Mouse (Mus musculus) CH12.LX (cell line): ENCODE measurements around the gene Kcnj9. TPM values are rescaled to one million over a fixed set of nuclear protein-coding genes. Genes with fewer than 3 reads are reported as not detected.

Experiments
- DNase-seq: peaks from one replicate; pipeline ENCODE4 v3.0.0-alpha.2; 2013; ENCODE audit errors: extremely low read depth
- H3K27ac ChIP-seq: 2 replicates; pipeline ENCODE4 v1.5.1; 2012; ENCODE audit warnings: low read depth, mild to moderate bottlenecking, control low read depth, moderate library complexity; ENCODE audit not compliant: insufficient read depth
- H3K27me3 ChIP-seq: replicated peaks from 2 replicates; pipeline ENCODE3; 2012; ENCODE audit warnings: inconsistent platforms
- H3K36me3 ChIP-seq, 2 experiments: replicated peaks in 1 of 2; 2 replicates each; pipeline versions ENCODE3 to v1.6.1; 2012; ENCODE audit warnings: inconsistent platforms in 1 of 2, low read length in 1 of 2, mild to moderate bottlenecking in 1 of 2, mixed read lengths in 1 of 2, moderate library complexity in 1 of 2; ENCODE audit not compliant: control insufficient read depth in 1 of 2, insufficient read depth in 1 of 2
- H3K4me1 ChIP-seq, 2 experiments: 2 replicates each; pipeline ENCODE4 v1.6.1; 2012; ENCODE audit warnings: inconsistent platforms in 1 of 2, moderate library complexity in 1 of 2; ENCODE audit not compliant: insufficient read depth in 2 of 2, control insufficient read depth in 1 of 2
- H3K4me2 ChIP-seq: 2 replicates; pipeline ENCODE4 v1.6.1; 2012; ENCODE audit warnings: low read depth, mild to moderate bottlenecking, control low read depth; ENCODE audit not compliant: poor library complexity, insufficient read depth, severe bottlenecking
- H3K4me3 ChIP-seq, 3 experiments: fragments of 150-350 bp in 1 of 3; sonication (generic) in 1 of 3; replicated peaks in 1 of 3; 2 replicates each; pipeline versions ENCODE3 to v1.5.1; 2011 to 2012; ENCODE audit warnings: low read depth in 2 of 3, low read length in 2 of 3, mild to moderate bottlenecking in 2 of 3, moderate library complexity in 2 of 3, control low read depth in 1 of 3, improper control_type of control experiment in 1 of 3, inconsistent platforms in 1 of 3, mixed read lengths in 1 of 3; ENCODE audit not compliant: poor library complexity in 1 of 3
- H3K79me2 ChIP-seq: replicated peaks from 2 replicates; pipeline ENCODE4 v1.6.1; 2012; ENCODE audit warnings: mild to moderate bottlenecking, moderate library complexity; ENCODE audit not compliant: control insufficient read depth, poor library complexity, insufficient read depth, severe bottlenecking; ENCODE audit errors: extremely low read depth
- H3K9ac ChIP-seq: 2 replicates; pipeline ENCODE4 v1.6.1; 2012; ENCODE audit warnings: low read depth, mild to moderate bottlenecking, control low read depth, moderate library complexity; ENCODE audit not compliant: insufficient read depth
- H3K9me3 ChIP-seq: replicated peaks from 2 replicates; pipeline ENCODE3; 2012; ENCODE audit warnings: low read length, inconsistent platforms, mixed read lengths
- BHLHE40 ChIP-seq: IDR thresholded peaks from 2 replicates; pipeline ENCODE4 v1.6.1; 2011; ENCODE audit warnings: mild to moderate bottlenecking, low read depth, low read length, improper control_type of control experiment
- CHD1 ChIP-seq: IDR thresholded peaks from 2 replicates; pipeline ENCODE4 v1.6.1; 2012; ENCODE audit warnings: low read depth, low read length, improper control_type of control experiment, inconsistent platforms
- CHD2 ChIP-seq: IDR thresholded peaks from 2 replicates; pipeline ENCODE4 v1.6.1; 2011; ENCODE audit warnings: low read length, improper control_type of control experiment
- CTCF ChIP-seq, 2 experiments: IDR thresholded peaks in 1 of 2; conservative IDR thresholded peaks in 1 of 2; 2 replicates each; pipeline ENCODE4 v1.5.1; 2011 to 2012; ENCODE audit warnings: low read depth in 2 of 2, low read length in 2 of 2, improper control_type of control experiment in 1 of 2, inconsistent platforms in 1 of 2, mild to moderate bottlenecking in 1 of 2, moderate library complexity in 1 of 2
- E2F4 ChIP-seq: IDR thresholded peaks from 2 replicates; pipeline ENCODE4 v1.6.1; 2011; ENCODE audit warnings: low read depth, low read length, improper control_type of control experiment; ENCODE audit not compliant: insufficient replicate concordance
- ELF1 ChIP-seq: IDR thresholded peaks from 2 replicates; pipeline ENCODE4 v1.6.1; 2014; ENCODE audit warnings: low read depth, mild to moderate bottlenecking, inconsistent platforms, low read length, improper control_type of control experiment
- ETS1 ChIP-seq: conservative IDR thresholded peaks from 2 replicates; pipeline ENCODE4 v1.6.1; 2012; ENCODE audit warnings: low read depth, mild to moderate bottlenecking, inconsistent platforms, low read length, improper control_type of control experiment, moderate library complexity
- GABPA ChIP-seq: IDR thresholded peaks from 2 replicates; pipeline ENCODE4 v1.6.1; 2012; ENCODE audit warnings: low read depth, low read length, improper control_type of control experiment, inconsistent platforms; ENCODE audit not compliant: insufficient replicate concordance
- HCFC1 ChIP-seq: IDR thresholded peaks from 2 replicates; pipeline ENCODE4 v1.6.1; 2012; ENCODE audit warnings: low read depth, mild to moderate bottlenecking, inconsistent platforms, low read length, improper control_type of control experiment
- IRF4 ChIP-seq: IDR thresholded peaks from 2 replicates; pipeline ENCODE4 v1.6.1; 2014; ENCODE audit warnings: low read depth, mild to moderate bottlenecking, inconsistent platforms, low read length, improper control_type of control experiment
- JUN ChIP-seq: IDR thresholded peaks from 2 replicates; pipeline ENCODE4 v1.6.1; 2011; ENCODE audit warnings: low read depth, mild to moderate bottlenecking, low read length, improper control_type of control experiment, moderate library complexity; ENCODE audit not compliant: insufficient read depth
- KAT2A ChIP-seq: IDR thresholded peaks from 2 replicates; pipeline ENCODE4 v1.6.1; 2012; ENCODE audit warnings: low read length, improper control_type of control experiment, inconsistent platforms; ENCODE audit not compliant: insufficient replicate concordance
- MAX ChIP-seq: IDR thresholded peaks from 2 replicates; pipeline ENCODE4 v1.6.1; 2011; ENCODE audit warnings: low read length, improper control_type of control experiment
- MAZ ChIP-seq: IDR thresholded peaks from 2 replicates; pipeline ENCODE4 v1.6.1; 2012; ENCODE audit warnings: low read depth, mild to moderate bottlenecking, inconsistent platforms, low read length, improper control_type of control experiment, moderate library complexity
- MEF2A ChIP-seq: IDR thresholded peaks from 2 replicates; pipeline ENCODE4 v1.6.1; 2014; ENCODE audit warnings: low read depth, mild to moderate bottlenecking, inconsistent platforms, low read length, improper control_type of control experiment, borderline replicate concordance
- MXI1 ChIP-seq: IDR thresholded peaks from 2 replicates; pipeline ENCODE4 v1.6.1; 2011; ENCODE audit warnings: mild to moderate bottlenecking, low read depth, low read length, improper control_type of control experiment
- MYC ChIP-seq: IDR thresholded peaks from 2 replicates; pipeline ENCODE4 v1.6.1; 2011; ENCODE audit warnings: low read depth, mild to moderate bottlenecking, improper control_type of control experiment, low read length
- NELFE ChIP-seq: IDR thresholded peaks from 2 replicates; pipeline ENCODE4 v1.6.1; 2011; ENCODE audit warnings: low read depth, low read length, improper control_type of control experiment
- POLR2A ChIP-seq: IDR thresholded peaks from 2 replicates; pipeline ENCODE4 v1.6.1; 2011; ENCODE audit warnings: low read depth, mild to moderate bottlenecking, improper control_type of control experiment, low read length
- POLR2AphosphoS2 ChIP-seq: IDR thresholded peaks from 2 replicates; pipeline ENCODE4 v1.6.1; 2011; ENCODE audit warnings: low read depth, low read length, improper control_type of control experiment
- RAD21 ChIP-seq: IDR thresholded peaks from 2 replicates; pipeline ENCODE4 v1.6.1; 2011; ENCODE audit warnings: low read depth, mild to moderate bottlenecking, low read length, improper control_type of control experiment, moderate library complexity
- RCOR1 ChIP-seq: conservative IDR thresholded peaks from 2 replicates; pipeline ENCODE4 v1.6.1; 2012; ENCODE audit warnings: low read depth, mild to moderate bottlenecking, inconsistent platforms, low read length, improper control_type of control experiment
- SIN3A ChIP-seq: IDR thresholded peaks from 2 replicates; pipeline ENCODE4 v1.6.1; 2012; ENCODE audit warnings: low read length, improper control_type of control experiment, inconsistent platforms
- SMC3 ChIP-seq: IDR thresholded peaks from 2 replicates; pipeline ENCODE4 v1.6.1; 2011; ENCODE audit warnings: low read depth, low read length, improper control_type of control experiment
- TBP ChIP-seq: conservative IDR thresholded peaks from 2 replicates; pipeline ENCODE4 v1.6.1; 2011; ENCODE audit warnings: low read depth, low read length, improper control_type of control experiment
- TCF12 ChIP-seq: IDR thresholded peaks from 2 replicates; pipeline ENCODE4 v1.6.1; 2014; ENCODE audit warnings: low read depth, mild to moderate bottlenecking, inconsistent platforms, low read length, improper control_type of control experiment
- UBTF ChIP-seq: IDR thresholded peaks from 2 replicates; pipeline ENCODE4 v1.6.1; 2012; ENCODE audit warnings: low read depth, mild to moderate bottlenecking, inconsistent platforms, low read length, improper control_type of control experiment, moderate library complexity
- USF1 ChIP-seq: IDR thresholded peaks from 2 replicates; pipeline ENCODE4 v1.6.1; 2014; ENCODE audit warnings: low read depth, mild to moderate bottlenecking, inconsistent platforms, low read length, improper control_type of control experiment
- USF2 ChIP-seq: conservative IDR thresholded peaks from 2 replicates; pipeline ENCODE4 v1.6.1; 2011; ENCODE audit warnings: low read depth, low read length, improper control_type of control experiment
- ZKSCAN1 ChIP-seq: IDR thresholded peaks from 2 replicates; pipeline ENCODE4 v1.6.1; 2012; ENCODE audit warnings: low read depth, inconsistent platforms, low read length, improper control_type of control experiment, borderline replicate concordance
- ZMIZ1 ChIP-seq: IDR thresholded peaks from 2 replicates; pipeline ENCODE4 v1.6.1; 2012; ENCODE audit warnings: low read depth, mild to moderate bottlenecking, inconsistent platforms, low read length, improper control_type of control experiment
- ZNF384 ChIP-seq: IDR thresholded peaks from 2 replicates; pipeline ENCODE4 v1.6.1; 2012; ENCODE audit warnings: low read depth, low read length, improper control_type of control experiment, inconsistent platforms
- dilution Hi-C: fragments of 300-500 bp; cut with MboI; formaldehyde crosslinking; loops from 2 replicates; pipeline ENCODE4 v1.14.3; 2020; ENCODE audit warnings: low sequenced_read_pairs; ENCODE audit not compliant: extremely low pct_unique_long_range_greater_than_20kb, extremely low pct_ligation_motif_present
- in situ Hi-C: fragments of 300-500 bp; cut with MboI; formaldehyde crosslinking; loops from 3 replicates; pipeline ENCODE4 v1.14.3; 2019; ENCODE audit warnings: low sequenced_read_pairs, low pct_ligation_motif_present, low pct_unique_long_range_greater_than_20kb, mixed read lengths
- polyA plus RNA-seq: library from polyadenylated mRNA; unstranded; fragments of >175 nt; gene quantifications from 2 replicates; pipeline ENCODE4 v1.2.1, GENCODE M21; 2012; ENCODE audit warnings: low read depth; ENCODE audit not compliant: insufficient read length
- total RNA-seq, 2 experiments: library from RNA; depleted of rRNA; stranded (reverse); fragments of 300-350 nt in 1 of 2; fragments of >200 nt in 1 of 2; gene quantifications; 2 replicates each; pipeline ENCODE4 v1.2.3; 2012 to 2014

The Kcnj9 gene
- total and polyA plus RNA-seq, 3 experiments = 0.04 to 0.10 TPM; not detected in 1

DNA sequence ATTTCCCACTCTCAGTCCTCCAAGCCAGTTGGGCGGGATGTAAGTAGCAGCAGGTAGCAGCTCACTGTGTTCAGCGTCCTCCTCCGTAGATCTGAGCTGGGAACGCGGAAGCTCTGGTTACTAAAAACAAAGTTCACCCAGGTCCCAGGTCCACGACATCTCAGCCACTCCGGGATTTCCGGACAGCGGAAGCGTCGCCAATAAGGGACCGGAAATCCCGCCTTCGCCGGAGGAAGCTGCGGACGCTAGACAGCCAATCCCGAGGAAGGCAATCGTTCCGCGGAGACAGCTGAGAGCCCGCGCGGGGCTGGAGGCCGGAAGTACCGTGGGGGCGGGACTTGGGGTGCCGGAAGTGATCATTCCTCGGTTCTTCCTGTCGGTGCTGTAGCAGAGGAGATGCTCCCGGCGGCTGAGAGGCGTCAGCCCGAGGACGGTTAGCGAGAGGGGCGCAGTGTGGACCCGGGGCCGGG lies 47.1 kb upstream of the Kcnj9 start, which contains the start of gene Pigm:
Gene Pigm, plus strand, starts transcription at position 349 of the 470 bp plus-strand sequence.
- no peaks in the 10 kb centered on the region for H3K9me3 ChIP-seq
- dilution Hi-C loops (no loop called here), in situ Hi-C loops (no loop called here)

DNA sequence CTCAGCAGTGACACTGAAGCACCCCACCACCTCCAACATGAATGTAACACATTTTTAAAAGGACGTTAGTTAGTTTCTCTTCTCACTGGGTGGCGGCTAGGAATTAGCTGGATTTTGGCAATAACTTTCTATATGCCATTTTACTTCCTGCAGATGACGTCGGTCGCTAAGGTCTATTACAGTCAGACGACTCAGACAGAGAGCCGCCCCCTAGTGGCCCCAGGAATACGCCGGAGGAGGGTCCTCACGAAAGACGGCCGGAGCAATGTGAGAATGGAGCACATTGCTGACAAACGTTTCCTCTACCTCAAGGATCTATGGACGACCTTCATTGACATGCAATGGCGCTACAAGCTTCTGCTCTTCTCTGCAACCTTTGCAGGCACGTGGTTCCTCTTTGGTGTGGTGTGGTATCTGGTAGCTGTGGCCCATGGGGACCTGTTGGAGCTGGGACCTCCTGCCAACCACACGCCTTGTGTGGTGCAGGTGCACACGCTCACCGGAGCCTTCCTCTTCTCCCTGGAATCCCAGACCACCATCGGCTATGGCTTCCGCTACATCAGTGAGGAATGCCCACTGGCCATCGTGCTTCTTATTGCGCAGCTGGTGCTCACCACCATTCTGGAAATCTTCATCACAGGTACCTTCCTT lies 39.8 kb upstream of the Kcnj9 start:
- Histone ChIP-seq H3K4me2 (peak overlapping the region; percentile 9; the same call in 1 of the 2 replicates), H3K27me3 (no peaks in the 10 kb centered on the region), H3K79me2 (no peaks in the 10 kb centered on the region), H3K4me3 (no peak overlapping the region), H3K9ac (no peak overlapping the region), H3K4me1 (peaks cover 6 to 20% of the 10 kb centered on the region in 2 experiments), H3K9me3 (no peaks in the 10 kb centered on the region), H3K27ac (no peak overlapping the region), H3K36me3 (no peaks in the 10 kb centered on the region)
- dilution Hi-C loops (no loop called here), in situ Hi-C loops (no loop called here)
- DNase-seq = peak; percentile 58
- TF ChIP-seq ELF1 = peak; percentile 70
- no peak for TF ChIP-seq NELFE
- TF ChIP-seq MYC = 0 out of 2 replicates have a peak, but pooled peaks have one; percentile 16
- TF ChIP-seq IRF4 = 0 out of 2 replicates have a peak, but pooled peaks have one; percentile 17
- TF ChIP-seq ZKSCAN1 = no peak
- peak; percentile 20; the same call in 1 of the 2 replicates for TF ChIP-seq POLR2A
- TF ChIP-seq MAZ = 0 out of 2 replicates have a peak, but pooled peaks have one; percentile 37
- no peak; the same call in 1 of the 2 replicates for TF ChIP-seq SMC3
- TF ChIP-seq RCOR1 = no peak
- TF ChIP-seq HCFC1 = peak; percentile 42; the same call in 1 of the 2 replicates
- 0 out of 2 replicates have a peak, but pooled peaks have one; percentile 5 for TF ChIP-seq JUN
- no peak for TF ChIP-seq POLR2AphosphoS2
- TF ChIP-seq RAD21 = no peak; the same call in 1 of the 2 replicates
- no peak for TF ChIP-seq ETS1
- no peak for TF ChIP-seq ZNF384
- no peak; the same call in 1 of the 2 replicates for TF ChIP-seq MXI1
- no peak for TF ChIP-seq KAT2A

More for the DNA sequence above, 47.1 kb upstream of the Kcnj9 start, which contains the start of gene Pigm:
- Histone ChIP-seq H3K4me1 (peaks cover 0 to 42% of the 10 kb centered on the region in 2 experiments; a peak in 2 of 4 replicates), H3K79me2 (peaks cover 41% of the 10 kb centered on the region), H3K36me3 (peaks cover 5 to 30% of the 10 kb centered on the region in 2 experiments), H3K9ac (peak within 1 kb of the TSS; percentile 77), H3K4me3 (peak within 1 kb of the TSS; percentile 78 to 96 (median 90)), H3K27me3 (no peaks in the 10 kb centered on the region), H3K4me2 (peak within 1 kb of the TSS; percentile 100), H3K27ac (peak within 1 kb of the TSS; percentile 56)
- DNase-seq = peak; percentile 99
- TF ChIP-seq RCOR1 = 0 out of 2 replicates have a peak, but pooled peaks have one; percentile 2
- peak; percentile 89 for TF ChIP-seq CHD2
- peak; percentile 95 for TF ChIP-seq TCF12
- peak; percentile 93 for TF ChIP-seq KAT2A
- peak; percentile 88 for TF ChIP-seq NELFE
- no peak for TF ChIP-seq ZNF384
- no peak for TF ChIP-seq USF2
- TF ChIP-seq ZMIZ1 = no peak
- no peak for TF ChIP-seq CTCF (conservative IDR thresholded peaks at IDR 0.05 in 1 of 2, IDR thresholded peaks at IDR 0.05 in 1 of 2; ENCODE audit: low read depth in 2 of 2, low read length in 2 of 2)
- no peak for TF ChIP-seq ZKSCAN1
- TF ChIP-seq RAD21 = no peak
- TF ChIP-seq MYC = peak; percentile 56; the same call in 1 of the 2 replicates
- peak; percentile 56 for TF ChIP-seq ETS1
- TF ChIP-seq MXI1 = no peak
- 0 out of 2 replicates have a peak, but pooled peaks have one; percentile 13 for TF ChIP-seq UBTF
- peak; percentile 75; the same call in 1 of the 2 replicates for TF ChIP-seq IRF4
- TF ChIP-seq MAX = peak; percentile 11; the same call in 1 of the 2 replicates
- no peak for TF ChIP-seq SMC3
- peak; percentile 60; the same call in 1 of the 2 replicates for TF ChIP-seq POLR2AphosphoS2
- TF ChIP-seq SIN3A = peak; percentile 99
- no peak; the same call in 1 of the 2 replicates for TF ChIP-seq GABPA
- TF ChIP-seq TBP = peak; percentile 97
- no peak for TF ChIP-seq USF1
- TF ChIP-seq ELF1 = peak; percentile 99
- no peak for TF ChIP-seq MAZ
- 0 out of 2 replicates have a peak, but pooled peaks have one; percentile 8 for TF ChIP-seq CHD1
- TF ChIP-seq E2F4 = peak; percentile 75; the same call in 1 of the 2 replicates
- no peak for TF ChIP-seq BHLHE40
- TF ChIP-seq POLR2A = peak; percentile 95
- TF ChIP-seq HCFC1 = peak; percentile 91
- peak; percentile 68; the same call in 1 of the 2 replicates for TF ChIP-seq MEF2A
